Mouse (Mus musculus) thymus, adult 2 months (tissue): ENCODE data around the gene Phlpp1. TPM values are rescaled to one million over a fixed set of nuclear protein-coding genes. Genes with fewer than 3 reads are reported as not detected.

Source experiments
- DNase-seq: peaks from one replicate; pipeline ENCODE4 v3.0.0; 2021
- H3K27ac ChIP-seq: fragments of 200-500 bp; 2 replicates; pipeline ENCODE4 v1.5.1; 2012; ENCODE audit warnings: low read length, control low read depth; ENCODE audit not compliant: control insufficient read depth, insufficient read depth
- H3K27me3 ChIP-seq: fragments of 200-500 bp; 2 replicates; pipeline ENCODE4 v1.6.1; 2012; ENCODE audit warnings: mild to moderate bottlenecking, low read length, moderate library complexity, mixed read lengths; ENCODE audit not compliant: control insufficient read depth, insufficient read depth
- H3K36me3 ChIP-seq: fragments of 200-500 bp; 2 replicates; pipeline ENCODE4 v1.6.1; 2012; ENCODE audit warnings: mild to moderate bottlenecking, low read length, moderate library complexity; ENCODE audit not compliant: control insufficient read depth, insufficient read depth
- H3K4me1 ChIP-seq: fragments of 200-500 bp; replicated peaks from 2 replicates; pipeline ENCODE4 v1.6.1; 2012; ENCODE audit warnings: low read length; ENCODE audit not compliant: control insufficient read depth, insufficient read depth
- H3K4me3 ChIP-seq: fragments of 200-500 bp; 2 replicates; pipeline ENCODE4 v1.5.1; 2012; ENCODE audit warnings: mild to moderate bottlenecking, low read length, control low read depth, moderate library complexity; ENCODE audit not compliant: control insufficient read depth, insufficient read depth
- CTCF ChIP-seq: fragments of 200-500 bp; IDR thresholded peaks from 2 replicates; pipeline ENCODE4 v1.5.1; 2012; ENCODE audit warnings: mild to moderate bottlenecking, control low read depth, low read length, moderate library complexity, borderline replicate concordance; ENCODE audit not compliant: control insufficient read depth, poor library complexity, insufficient read depth; ENCODE audit errors: extremely low read depth
- POLR2A ChIP-seq: fragments of 200-500 bp; IDR thresholded peaks from 2 replicates; pipeline ENCODE4 v1.6.1; 2012; ENCODE audit warnings: mild to moderate bottlenecking, low read length, control low read depth, moderate library complexity; ENCODE audit not compliant: control insufficient read depth, poor library complexity, insufficient read depth; ENCODE audit errors: extremely low read depth
- WGBS: fragments of 180-500 bp; shearing (Covaris S2); methylation state at CpG from one replicate; pipeline ENCODE4 v1.1.7; 2018; 5-methylcytosine and 5-hydroxymethylcytosine counted together
- polyA plus RNA-seq: library from polyadenylated mRNA; depleted of rRNA; stranded (reverse); fragments of >200 nt; gene quantifications from 2 replicates; pipeline ENCODE4 v1.2.3, GENCODE M21; 2012

Gene Phlpp1
- polyA plus RNA-seq, 1 experiment = 7.0 TPM

DNA sequence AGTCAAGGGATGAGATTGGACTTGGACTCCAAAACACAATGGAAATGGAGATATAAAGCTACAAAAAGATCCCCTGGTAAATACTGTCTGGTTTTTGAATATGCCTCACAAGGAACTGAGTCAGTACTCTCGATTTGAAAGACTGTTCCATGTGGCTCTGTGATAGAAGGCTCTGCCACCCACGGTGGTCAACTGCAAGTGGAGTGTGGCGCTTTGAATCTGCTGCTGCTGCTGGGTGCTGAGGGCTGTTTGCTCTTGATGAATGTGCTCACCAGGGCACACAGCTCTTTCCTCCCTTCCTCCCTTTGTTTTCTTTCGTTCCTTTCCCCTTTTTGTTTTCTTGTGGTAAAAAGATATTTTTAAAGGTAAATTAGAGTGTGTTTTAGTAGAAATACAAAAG is 97.8 kb downstream of the Phlpp1 start:
- WGBS = 64% methylated on average over 4 of the region's 4 CpGs
- DNase-seq = no peak
- Histone ChIP-seq H3K27ac (no peak overlapping the region), H3K4me3 (no peak overlapping the region), H3K36me3 (no peaks in the 10 kb centered on the region), H3K27me3 (no peaks in the 10 kb centered on the region), H3K4me1 (no peaks in the 10 kb centered on the region)
- TF ChIP-seq POLR2A = no peak
- TF ChIP-seq CTCF = no peak

DNA sequence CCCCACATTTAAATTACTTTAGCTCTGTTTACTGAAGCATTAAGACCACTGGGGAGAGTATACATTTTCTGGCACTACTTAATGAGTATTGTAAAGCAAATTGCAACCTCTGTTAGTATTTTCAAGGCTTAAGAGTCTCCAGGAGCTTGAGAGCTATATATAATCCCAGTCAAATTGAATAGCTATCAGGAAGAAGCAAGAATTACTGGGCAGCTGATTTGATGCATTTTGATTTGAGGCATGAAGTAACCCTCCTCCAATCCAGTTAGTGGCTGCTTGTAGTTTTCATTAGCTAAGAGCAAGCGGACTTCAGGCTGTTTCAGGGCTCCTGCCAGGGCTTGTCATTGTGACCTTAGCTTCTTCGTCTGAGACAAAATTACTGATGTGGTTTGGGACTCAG is 101.4 kb downstream of the Phlpp1 start:
- Histone ChIP-seq H3K27ac (no peak overlapping the region), H3K27me3 (no peaks in the 10 kb centered on the region), H3K36me3 (no peaks in the 10 kb centered on the region), H3K4me3 (no peak overlapping the region), H3K4me1 (no peaks in the 10 kb centered on the region; the same call in 1 of the 2 replicates)
- DNase-seq = no peak
- WGBS = 89% methylated on average over 2 of the region's 2 CpGs
- TF ChIP-seq CTCF = no peak
- TF ChIP-seq POLR2A = no peak

DNA sequence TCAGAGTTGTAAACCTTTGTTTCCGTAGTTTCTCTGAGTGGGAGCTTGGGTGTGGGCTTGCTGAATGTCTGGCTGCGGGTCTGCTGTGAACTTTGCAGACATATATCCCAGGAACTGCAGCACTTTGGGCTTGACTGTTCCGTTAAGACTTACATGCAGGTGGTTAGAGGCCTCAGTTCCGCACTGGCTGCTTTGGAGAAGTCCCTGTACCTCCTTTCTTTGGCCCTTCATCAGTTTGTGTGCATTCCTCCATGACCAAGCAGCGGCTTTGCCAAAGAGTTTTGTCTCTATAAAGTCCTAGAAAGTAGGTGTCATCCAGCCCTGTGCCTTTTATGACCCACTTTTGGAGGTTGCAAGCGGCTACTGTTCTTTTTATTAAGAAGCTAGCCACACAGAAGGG is 102.2 kb downstream of the Phlpp1 start:
- 92% methylated on average over 6 of the region's 6 CpGs for WGBS
- H3K36me3 ChIP-seq = no peaks in the 10 kb centered on the region
- H3K4me1 ChIP-seq = no peaks in the 10 kb centered on the region; the same call in 1 of the 2 replicates
- no peak overlapping the region for H3K4me3 ChIP-seq
- no peak for DNase-seq
- no peak for TF ChIP-seq CTCF
- TF ChIP-seq POLR2A = no peak
- H3K27ac ChIP-seq = no peak overlapping the region
- H3K27me3 ChIP-seq = no peaks in the 10 kb centered on the region

DNA sequence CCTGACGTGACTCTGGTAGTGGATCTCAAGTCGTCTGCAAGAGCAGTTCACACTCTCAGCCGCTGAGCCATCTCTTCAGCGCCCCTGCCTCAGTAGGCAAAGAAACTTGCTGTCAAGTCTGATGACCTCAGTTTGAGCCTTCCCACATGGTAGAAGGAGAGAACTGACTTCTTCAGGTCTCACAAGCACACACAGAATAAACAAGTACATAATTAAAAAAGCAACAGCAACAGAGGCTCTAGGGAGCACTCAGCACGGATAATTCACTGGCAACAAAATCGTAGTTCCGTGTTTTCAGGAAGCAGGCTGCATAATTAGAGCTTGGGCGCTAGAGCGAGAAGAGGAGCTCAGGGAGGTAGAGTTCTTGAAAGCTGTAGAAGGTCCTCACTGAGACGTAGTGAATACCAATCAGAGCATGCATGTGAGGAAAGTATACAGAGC is 103.0 kb downstream of the Phlpp1 start:
- Histone ChIP-seq H3K4me3 (no peak overlapping the region), H3K4me1 (no peaks in the 10 kb centered on the region; the same call in 1 of the 2 replicates), H3K36me3 (no peaks in the 10 kb centered on the region), H3K27ac (no peak overlapping the region), H3K27me3 (no peaks in the 10 kb centered on the region)
- DNase-seq = no peak
- TF ChIP-seq POLR2A = no peak
- no peak for TF ChIP-seq CTCF
- 71% methylated on average over 10 of the region's 10 CpGs for WGBS

DNA sequence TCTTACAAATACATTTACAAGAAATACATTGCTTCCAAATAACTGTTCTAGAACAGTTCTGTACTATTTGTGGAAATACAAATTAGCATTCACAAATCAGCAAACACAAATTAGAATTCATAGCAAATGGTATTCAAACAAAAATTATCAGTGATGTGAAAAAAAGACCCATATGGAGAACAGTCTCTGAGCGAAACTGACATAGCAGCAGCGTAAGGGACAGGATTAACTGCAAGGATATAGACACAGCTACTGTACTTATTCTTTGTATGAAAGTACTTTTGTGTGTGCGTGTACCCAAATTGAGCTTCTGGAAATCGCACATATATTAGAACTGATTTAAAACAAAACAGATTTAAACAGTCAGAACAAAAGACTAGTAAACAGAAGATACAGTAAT is 103.6 kb downstream of the Phlpp1 start:
- Histone ChIP-seq H3K36me3 (no peaks in the 10 kb centered on the region), H3K27ac (no peak overlapping the region), H3K4me1 (no peaks in the 10 kb centered on the region; the same call in 1 of the 2 replicates), H3K27me3 (no peaks in the 10 kb centered on the region), H3K4me3 (no peak overlapping the region)
- 97% methylated on average over 4 of the region's 4 CpGs for WGBS
- DNase-seq = no peak
- TF ChIP-seq CTCF = no peak
- no peak for TF ChIP-seq POLR2A

DNA sequence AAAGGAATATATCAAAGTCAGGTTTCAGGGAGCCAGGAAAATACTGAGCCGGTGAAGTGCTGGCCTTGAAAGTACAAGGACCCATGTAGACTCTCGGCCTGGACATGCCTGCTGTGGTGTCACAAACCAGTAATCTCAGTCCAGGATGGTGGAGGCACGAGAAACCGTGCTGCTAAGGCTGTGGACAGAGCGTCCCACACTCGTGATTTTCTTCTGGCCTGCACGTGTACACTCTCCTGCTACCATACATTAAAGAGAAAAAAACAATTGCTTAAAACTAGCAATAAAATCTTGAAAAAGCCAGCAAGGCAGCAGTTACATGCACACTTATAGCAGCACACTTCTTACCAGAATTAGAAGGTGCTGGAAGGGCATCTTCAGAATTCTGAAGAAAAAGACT is 104.2 kb downstream of the Phlpp1 start:
- TF ChIP-seq CTCF (no peak), POLR2A (no peak)
- 94% methylated on average over 7 of the region's 7 CpGs for WGBS
- H3K4me1 ChIP-seq = no peaks in the 10 kb centered on the region; the same call in 1 of the 2 replicates
- DNase-seq = no peak
- no peak overlapping the region for H3K27ac ChIP-seq
- H3K4me3 ChIP-seq = no peak overlapping the region
- H3K36me3 ChIP-seq = no peaks in the 10 kb centered on the region
- no peaks in the 10 kb centered on the region for H3K27me3 ChIP-seq

DNA sequence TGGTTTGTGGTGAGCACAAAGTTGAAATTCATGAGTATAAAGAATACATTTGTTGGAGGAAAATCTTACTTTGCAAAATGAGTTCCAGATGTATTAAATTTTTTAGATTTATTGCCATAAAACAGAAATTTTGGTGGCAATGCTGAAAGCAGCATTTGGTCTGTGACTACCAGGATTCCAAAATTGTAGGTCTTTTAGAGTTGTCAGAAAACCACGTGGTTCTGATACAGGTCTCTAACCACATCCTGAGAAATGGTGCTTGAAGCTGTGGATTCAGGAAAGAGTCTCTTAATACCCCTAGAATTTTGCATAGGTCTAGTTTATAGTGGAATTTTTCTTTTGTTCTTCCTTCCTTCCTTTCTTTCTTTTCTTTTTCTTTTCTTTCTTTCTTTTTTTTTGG is 105.3 kb downstream of the Phlpp1 start:
- DNase-seq = no peak
- Histone ChIP-seq H3K4me1 (no peaks in the 10 kb centered on the region; the same call in 1 of the 2 replicates), H3K27me3 (no peaks in the 10 kb centered on the region), H3K27ac (no peak overlapping the region), H3K36me3 (no peaks in the 10 kb centered on the region), H3K4me3 (no peak overlapping the region)
- WGBS = 0% methylated on average over 1 of the region's 1 CpGs
- no peak for TF ChIP-seq POLR2A
- no peak for TF ChIP-seq CTCF
